Mouse (Mus musculus): ENCODE results near the gene Il2. TPM values are rescaled to one million over a fixed set of nuclear protein-coding genes. Genes with fewer than 3 reads are reported as not detected.
A peak's percentile ranks its signal among the peaks of the same experiment; 100 is the strongest.

Gene Il2
- not detected for total RNA-seq (2021)
- long read RNA-seq, experiment 1: 0 reads
- long read RNA-seq, experiment 2: 0 reads

DNA sequence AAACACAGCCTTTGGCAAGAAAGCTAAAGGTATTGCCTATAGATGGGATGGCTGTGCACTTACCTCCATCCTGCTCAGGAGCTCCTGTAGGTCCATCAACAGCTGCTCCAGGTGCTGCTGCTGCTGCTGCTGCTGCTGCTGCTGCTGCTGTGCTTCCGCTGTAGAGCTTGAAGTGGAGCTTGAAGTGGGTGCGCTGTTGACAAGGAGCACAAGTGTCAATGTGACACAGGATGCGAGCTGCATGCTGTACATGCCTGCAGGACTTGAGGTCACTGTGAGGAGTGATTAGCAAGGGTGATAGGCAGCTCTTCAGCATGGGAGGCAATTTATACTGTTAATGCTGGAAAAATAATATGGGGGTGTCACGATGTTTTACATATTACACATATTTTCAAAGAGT is at the start of gene Il2:
Gene Il2, minus strand, starts transcription at position 305 of the 400 bp plus-strand sequence.
- DNase-seq (ENCODE audit: low spot score in 2 of 2): no peak

DNA sequence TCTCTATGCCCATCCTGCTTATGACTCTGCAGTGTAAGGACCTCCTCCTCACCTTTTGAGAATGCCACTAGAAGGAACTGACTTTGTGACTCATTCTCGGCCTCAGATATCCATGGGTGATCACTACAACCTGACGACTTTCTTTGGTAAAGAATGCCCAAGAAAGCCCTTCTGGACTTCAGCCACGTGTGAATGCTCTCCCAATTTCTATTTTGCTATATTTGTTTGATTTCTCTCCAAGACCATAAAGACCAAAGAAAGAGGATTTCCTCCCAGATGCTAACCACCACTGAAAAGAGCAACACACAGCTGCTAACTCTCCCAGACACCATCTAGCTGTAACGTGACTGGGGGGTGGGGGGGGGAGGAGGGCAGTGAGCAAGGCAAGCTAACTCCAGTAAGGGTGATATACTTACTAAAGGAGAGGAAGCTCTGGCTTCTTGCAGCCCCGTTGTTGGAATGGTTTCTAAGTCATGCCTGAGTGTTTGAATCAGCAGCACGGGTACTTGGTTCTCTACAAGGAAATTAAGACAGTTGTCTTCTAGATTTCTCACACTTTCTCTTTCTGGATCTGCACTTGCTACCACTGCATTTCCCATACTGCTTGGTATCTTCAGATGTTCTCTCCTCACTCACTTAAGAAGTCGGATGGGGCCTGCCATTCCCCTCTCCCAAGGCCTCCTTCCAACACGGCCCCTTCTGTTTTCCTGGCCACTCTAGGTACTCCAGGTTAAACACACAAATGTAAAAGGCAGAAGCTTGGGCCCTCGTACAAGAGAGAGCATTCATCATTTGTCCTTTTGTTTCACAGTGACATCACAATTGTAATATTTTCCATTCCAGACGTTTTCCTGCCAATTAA is 49.2 kb upstream of the Il2 start:
- DNase-seq (ENCODE audit: low spot score in 2 of 2): no peak

- no peak for DNase-seq (ENCODE audit: low spot score in 2 of 2)
Measured at GRCm38 (mm10) chr3:37173285-37173684, 47.5 kb upstream of the Il2 start.

GRCm38 (mm10) chr3:37169283-37169682 is 43.5 kb upstream of the Il2 start:
- no peak for DNase-seq (ENCODE audit: low spot score in 2 of 2)

- no peak for DNase-seq (ENCODE audit: low spot score in 2 of 2)
Measured at GRCm38 (mm10) chr3:37161096-37161495, 35.3 kb upstream of the Il2 start.

DNA sequence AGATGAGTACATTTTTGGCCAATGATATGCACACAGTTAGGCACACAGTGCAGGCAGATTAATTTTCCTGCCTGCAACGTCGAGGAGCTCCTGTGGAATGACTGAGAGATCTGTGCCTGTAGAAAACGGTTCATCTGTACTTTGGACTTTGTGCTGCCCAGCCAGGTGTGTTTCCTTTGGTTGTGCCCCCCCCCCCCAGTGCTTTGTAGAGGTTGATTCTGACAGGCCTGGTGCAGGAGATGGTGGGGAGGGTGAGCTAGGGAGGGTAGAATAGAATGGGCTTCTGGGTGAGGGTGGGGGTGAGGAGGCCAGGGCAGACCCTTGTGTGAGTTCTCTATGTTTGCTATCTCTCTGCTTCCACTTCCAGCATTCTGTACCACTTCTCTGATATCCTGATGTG is 32.5 kb upstream of the Il2 start:
- no peak for DNase-seq (ENCODE audit: low spot score in 2 of 2)

DNA sequence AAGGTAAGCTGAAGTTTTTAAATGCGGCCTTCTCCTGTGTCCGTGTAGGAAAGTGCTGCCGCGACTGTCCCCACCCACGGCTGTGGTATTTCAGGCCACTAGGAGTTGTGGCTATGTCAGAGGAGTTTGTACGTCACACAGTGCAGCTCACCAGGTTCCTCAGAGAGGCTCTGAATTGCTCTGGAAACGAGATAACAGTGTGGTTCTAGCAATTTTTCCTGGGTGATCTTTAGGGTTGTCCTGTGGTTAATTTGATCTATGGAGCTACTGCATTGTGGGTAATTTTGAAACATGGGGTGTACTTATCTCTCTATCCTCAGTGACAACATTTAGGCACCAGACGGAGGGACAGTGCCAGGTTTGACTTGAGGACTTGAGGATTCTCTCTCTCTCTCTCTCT is 31.3 kb upstream of the Il2 start:
- no peak for DNase-seq (ENCODE audit: low spot score in 2 of 2)

DNA sequence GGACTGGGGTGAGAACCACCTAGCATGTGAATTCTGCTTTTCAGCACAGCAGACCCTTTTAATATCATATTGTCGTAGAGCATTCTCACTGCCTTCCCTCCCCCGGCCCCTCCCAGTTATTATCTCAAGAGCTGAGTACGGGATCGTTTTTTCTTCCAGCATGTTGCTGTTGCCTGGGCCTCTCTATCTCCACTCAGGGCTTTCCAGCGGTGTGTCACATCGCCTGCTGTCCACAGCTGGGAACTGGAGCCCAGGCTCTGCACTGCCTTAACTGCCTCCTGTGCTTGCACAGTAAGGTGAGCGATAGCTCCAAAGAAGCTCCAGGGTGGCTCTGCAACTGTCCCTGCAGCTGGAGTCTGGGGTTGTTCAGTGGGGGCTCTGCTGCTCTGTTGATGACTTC is 28.6 kb upstream of the Il2 start:
- DNase-seq (ENCODE audit: low spot score in 2 of 2): no peak

DNA sequence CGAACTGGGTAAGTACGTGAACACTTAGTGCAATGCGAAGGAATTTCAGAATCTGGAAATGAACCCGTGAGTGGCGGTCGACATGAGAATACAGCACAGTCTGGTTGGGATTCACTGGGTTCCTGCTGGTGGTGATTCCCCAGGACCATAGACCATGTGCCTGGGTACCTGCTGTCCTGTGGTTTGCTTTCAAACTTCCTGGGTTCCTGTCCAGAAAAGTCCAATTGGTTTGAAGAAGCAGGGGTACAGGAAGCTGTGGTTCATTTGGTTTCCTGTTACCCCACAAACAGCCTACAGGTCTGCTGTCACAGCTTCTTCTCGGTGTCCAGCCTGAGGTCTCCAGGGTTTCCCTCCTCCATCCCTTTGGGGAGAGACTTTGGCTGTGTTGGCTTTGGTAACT is 27.2 kb upstream of the Il2 start:
- DNase-seq (ENCODE audit: low spot score in 2 of 2): no peak

DNA sequence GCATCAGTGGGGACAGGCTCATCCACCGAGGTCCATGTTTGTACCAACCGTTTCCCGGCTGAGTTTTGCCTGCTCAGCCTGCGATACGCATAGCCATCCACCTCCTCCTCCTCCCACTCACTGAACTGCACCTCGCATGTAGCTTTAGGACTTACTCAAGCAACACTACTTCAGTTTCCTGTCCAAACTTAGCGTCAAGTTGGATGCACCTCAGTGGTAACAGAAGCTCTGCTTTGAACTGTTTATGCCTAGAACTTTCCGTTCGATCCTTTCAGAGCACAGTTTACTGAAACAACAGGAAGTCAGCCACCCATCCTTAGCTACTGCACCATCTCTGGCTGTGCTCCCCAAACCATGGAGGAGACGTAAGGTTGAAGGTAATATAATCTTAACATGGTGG is 26.5 kb upstream of the Il2 start:
- DNase-seq (ENCODE audit: low spot score in 2 of 2): no peak

- DNase-seq (ENCODE audit: low spot score in 2 of 2): no peak
Measured at GRCm38 (mm10) chr3:37146810-37147209, 21.1 kb upstream of the Il2 start.

DNA sequence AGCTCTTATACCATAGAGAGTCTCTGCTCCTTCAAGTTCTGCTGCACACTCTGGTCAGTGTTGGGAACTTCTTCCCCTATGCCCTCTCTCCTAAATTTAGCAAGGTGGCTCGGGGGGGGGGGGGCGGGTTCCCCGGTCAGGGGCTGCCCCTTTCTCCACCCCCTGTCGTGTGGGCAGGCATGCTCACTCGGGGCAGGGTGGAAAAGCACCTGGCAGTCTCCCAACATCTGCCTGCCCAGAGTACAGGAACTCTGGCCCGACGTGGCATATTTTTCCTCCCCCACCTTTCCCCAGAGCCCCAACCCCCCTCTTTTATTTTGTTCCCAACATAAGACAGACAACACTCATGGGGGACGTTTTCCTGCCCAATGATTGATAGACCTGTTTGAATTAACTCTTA is 20.6 kb upstream of the Il2 start:
- no peak for DNase-seq (ENCODE audit: low spot score in 2 of 2)

DNA sequence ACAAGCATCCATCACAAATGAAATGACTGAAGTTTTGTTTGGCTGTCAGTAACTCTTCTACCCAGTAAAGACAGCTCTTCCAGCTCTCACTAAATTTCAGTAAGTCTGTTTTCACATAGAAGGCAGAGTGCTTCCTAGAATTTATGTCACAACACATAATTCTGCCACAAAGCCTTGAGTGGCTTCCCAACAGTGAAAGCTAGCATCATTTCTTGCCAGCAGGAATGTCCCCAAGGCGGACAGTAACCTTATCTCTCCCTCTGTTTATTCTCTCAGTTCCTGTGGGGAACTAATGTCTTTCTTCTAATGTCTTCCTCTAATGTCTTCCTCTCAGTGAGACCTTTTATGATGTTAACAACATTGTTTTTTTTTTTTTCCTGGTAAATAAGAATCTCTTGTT is 19.2 kb upstream of the Il2 start:
- no peak for DNase-seq (ENCODE audit: low spot score in 2 of 2)

- no peak for DNase-seq (ENCODE audit: low spot score in 2 of 2)
Measured at GRCm38 (mm10) chr3:37141827-37142226, 16.1 kb upstream of the Il2 start.

DNA sequence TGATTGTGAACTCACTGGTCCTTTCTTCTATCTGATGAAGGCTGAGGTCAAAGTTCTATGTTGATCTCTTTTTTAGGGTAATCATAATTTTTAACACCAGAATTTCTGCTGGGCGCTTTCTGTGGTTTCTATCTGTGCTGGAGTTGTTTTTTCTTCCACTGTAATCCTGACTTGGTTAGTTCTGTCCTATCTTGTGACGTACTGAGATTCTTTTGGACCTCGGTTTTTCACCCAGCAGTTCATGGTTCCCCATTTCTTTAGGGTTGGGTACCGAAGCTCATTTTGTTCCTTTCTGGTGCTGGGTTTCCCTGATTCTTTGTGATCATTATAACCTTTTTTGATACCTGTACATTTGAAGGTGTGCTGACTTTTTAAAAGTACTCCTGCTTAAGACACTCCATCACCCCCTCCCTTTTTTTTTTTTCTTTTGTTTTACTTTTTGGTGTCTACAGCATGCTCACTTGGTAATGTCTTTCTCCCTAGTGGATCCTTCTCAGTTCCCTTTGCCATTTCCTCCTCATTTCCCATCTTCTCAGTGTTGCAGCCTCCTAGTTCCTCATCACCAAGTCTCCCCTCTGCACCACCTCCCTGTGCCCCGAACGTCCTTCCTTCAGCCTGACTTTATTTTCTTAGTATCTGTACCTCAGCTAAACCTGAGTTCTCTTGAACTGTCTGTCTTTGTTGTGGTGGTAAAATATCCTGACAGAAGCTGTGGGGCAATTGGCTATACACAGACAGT is 14.6 kb upstream of the Il2 start:
- no peak for DNase-seq (ENCODE audit: low spot score in 2 of 2)

DNA sequence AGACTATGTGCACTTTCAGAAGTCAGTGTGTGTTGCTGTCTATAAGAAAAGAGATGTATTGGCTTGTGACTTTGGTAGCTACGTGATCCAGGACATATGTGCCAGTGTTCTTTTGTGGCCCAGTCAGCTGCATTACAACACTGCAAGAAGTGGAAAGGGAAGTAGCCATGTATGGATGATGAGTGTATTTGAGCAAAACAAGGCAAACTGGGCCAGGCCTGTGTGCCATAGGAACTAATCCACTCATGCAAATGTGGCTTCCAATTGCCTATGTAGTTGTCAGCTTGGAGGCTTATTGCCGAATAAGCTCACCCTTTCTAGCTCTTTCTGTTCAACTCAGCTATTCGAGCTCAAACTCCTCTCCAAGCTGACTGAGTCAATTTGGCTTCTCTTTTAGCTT is 13.4 kb upstream of the Il2 start:
- no peak for DNase-seq (ENCODE audit: low spot score in 2 of 2)

DNA sequence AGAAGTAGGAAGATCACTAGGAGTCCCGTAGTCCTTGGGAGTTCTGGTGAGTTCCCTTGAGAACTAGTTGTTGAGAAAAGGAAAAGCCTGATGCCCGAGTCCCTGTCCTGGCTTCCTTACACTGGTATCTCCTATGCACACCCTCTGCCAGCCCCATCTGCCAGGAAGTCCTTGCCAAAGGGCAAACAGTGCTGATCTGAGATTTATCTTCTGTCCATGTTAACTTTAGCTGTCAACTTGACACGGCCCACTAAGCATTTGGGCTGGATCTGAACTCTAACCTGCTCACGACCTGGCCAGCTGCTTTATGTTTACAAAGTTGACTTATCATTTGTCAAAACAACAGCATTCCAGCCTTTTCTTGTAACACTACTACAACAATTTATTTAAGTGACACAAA is 11.5 kb upstream of the Il2 start:
- DNase-seq (ENCODE audit: low spot score in 2 of 2): no peak

- DNase-seq (ENCODE audit: low spot score in 2 of 2): peak in 1 of 2 experiments; percentile 28
Measured at GRCm38 (mm10) chr3:37129063-37129462, 3.3 kb upstream of the Il2 start.

DNA sequence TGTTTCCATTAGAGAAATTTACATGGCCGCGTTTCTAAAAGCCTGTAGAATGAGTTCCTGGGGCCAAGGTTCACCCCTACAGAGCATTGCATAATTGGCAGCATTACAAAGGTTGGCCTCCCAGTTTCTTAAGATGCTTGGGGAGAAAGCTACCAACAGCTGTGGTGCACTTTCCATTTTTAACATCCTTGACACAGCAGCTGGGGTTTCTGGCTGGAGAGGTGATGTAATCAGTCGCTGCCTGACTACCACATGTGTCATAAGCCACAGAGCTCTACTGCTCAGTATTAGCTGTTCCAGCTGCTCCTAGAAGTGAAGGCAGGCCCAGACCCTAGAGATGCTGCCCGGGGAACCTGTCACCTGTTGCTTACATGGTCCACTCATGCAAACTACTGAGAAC is 2.5 kb upstream of the Il2 start:
- DNase-seq (ENCODE audit: low spot score in 2 of 2): peak in 1 of 2 experiments; percentile 39

GRCm38 (mm10) chr3:37126162-37126561 is 403 bp upstream of the Il2 start:
- DNase-seq (ENCODE audit: low spot score in 2 of 2): no peak

GRCm38 (mm10) chr3:37090721-37091120 is 35.0 kb downstream of the Il2 start:
- DNase-seq (ENCODE audit: low spot score in 2 of 2): no peak

DNA sequence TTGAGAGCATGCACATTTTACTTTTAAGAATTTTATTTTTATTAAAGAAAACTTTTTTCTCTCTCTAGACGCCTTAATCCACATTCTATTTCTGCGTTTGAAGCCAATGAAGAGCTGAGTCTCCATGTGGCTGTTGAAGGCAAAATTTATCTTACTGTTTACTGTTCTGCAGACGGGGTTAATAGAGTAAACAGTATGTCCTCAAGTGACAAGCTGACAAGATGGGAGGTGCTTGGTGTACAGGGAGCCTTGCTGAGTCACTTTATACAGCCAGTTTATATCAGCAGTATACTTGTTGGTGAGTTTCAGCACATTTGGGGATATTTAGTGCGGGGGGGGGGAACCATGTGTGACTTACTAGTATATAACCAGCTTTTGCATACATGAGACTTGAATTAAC is 40.9 kb downstream of the Il2 start:
- DNase-seq (ENCODE audit: low spot score in 2 of 2): no peak

GRCm38 (mm10) chr3:37073211-37073610 is 52.5 kb downstream of the Il2 start:
- DNase-seq (ENCODE audit: low spot score in 2 of 2): peak; percentile 28 to 48

Measured in gastrocnemius, postnatal 4 days (tissue).